Mouse (Mus musculus): ENCODE data around the gene Ap1m1.

DNA sequence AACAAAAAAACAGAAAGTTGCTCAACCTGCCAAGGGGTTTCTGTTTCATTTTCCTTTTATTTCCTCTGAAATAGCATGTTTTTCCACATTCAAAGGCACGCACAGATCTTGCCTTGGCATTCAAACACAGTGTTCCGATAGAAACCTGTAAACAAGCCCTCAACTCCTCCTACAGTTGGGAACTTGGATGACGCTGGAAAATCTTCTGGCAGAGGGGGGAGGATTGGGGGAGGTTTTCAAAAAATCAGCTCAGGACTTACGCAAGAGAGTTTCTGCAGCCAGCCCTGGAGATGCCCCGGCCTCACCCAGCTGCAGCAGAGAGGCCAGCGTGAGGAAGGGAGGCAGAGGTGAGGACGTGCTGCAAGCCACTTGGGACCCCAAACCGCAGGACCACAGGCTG, 63.8 kb downstream of the Ap1m1 start:
- TF ChIP-seq POLR2A (IDR thresholded peaks at IDR 0.05; ENCODE audit: low read depth, low read length) (peak; percentile 39), CTCF (conservative IDR thresholded peaks at IDR 0.05; ENCODE audit: insufficient read depth, insufficient read length, low read depth, low read length) (no peak)

All from kidney, adult 2 months (tissue).